Mouse (Mus musculus) heart, embryonic 16.5 days (tissue): ENCODE results near the gene Gpr82. TPM values are rescaled to one million over a fixed set of nuclear protein-coding genes. Genes with fewer than 3 reads are reported as not detected.

Experiments used
- ATAC-seq: fragments of 200-750 bp; cut with Nextera tagmentation; replicated peaks from 2 replicates; pipeline ENCODE4 v1.8.0; 2017; ENCODE audit warnings: moderate number of reproducible peaks; ENCODE audit not compliant: insufficient read depth, low FRiP score; ENCODE audit errors: extremely low read depth
- H3K27ac ChIP-seq: fragments of 300-500 bp; sonication (generic); 2 replicates; pipeline ENCODE4 v1.5.1; 2014; ENCODE audit warnings: mild to moderate bottlenecking, low read length, control low read depth, moderate library complexity
- H3K27me3 ChIP-seq: fragments of 300-500 bp; sonication (generic); 2 replicates; pipeline ENCODE4 v1.6.1; 2014; ENCODE audit warnings: low read length, mixed read lengths; ENCODE audit not compliant: control insufficient read depth, insufficient read depth
- H3K36me3 ChIP-seq: fragments of 300-500 bp; sonication (generic); 2 replicates; pipeline ENCODE4 v1.6.1; 2014; ENCODE audit not compliant: control insufficient read depth, insufficient read depth
- H3K4me1 ChIP-seq: fragments of 300-500 bp; sonication (generic); 2 replicates; pipeline ENCODE4 v1.6.1; 2014; ENCODE audit warnings: low read length, mixed read lengths; ENCODE audit not compliant: control insufficient read depth, insufficient read depth
- H3K4me2 ChIP-seq: fragments of 300-500 bp; sonication (generic); 2 replicates; pipeline ENCODE4 v1.6.1; 2014; ENCODE audit warnings: low read depth, mild to moderate bottlenecking, control low read depth, low read length
- H3K4me3 ChIP-seq: fragments of 300-500 bp; sonication (generic); 2 replicates; pipeline ENCODE4 v1.5.1; 2014; ENCODE audit warnings: mild to moderate bottlenecking, control low read depth, low read length
- H3K9ac ChIP-seq: fragments of 300-500 bp; sonication (generic); 2 replicates; pipeline ENCODE4 v1.6.1; 2014; ENCODE audit warnings: low read length, control low read depth
- H3K9me3 ChIP-seq: fragments of 300-500 bp; sonication (generic); replicated peaks from 2 replicates; pipeline ENCODE4 v1.6.1; 2016; ENCODE audit warnings: low read length; ENCODE audit not compliant: control insufficient read depth
- WGBS: fragments of 180-500 bp; shearing (Covaris S2); extraction: QIAGEN DNeasy Blood & Tissue Kit; methylation state at CpG from one replicate; pipeline ENCODE4 v1.1.7; 2014; 5-methylcytosine and 5-hydroxymethylcytosine counted together
- polyA plus RNA-seq: library from polyadenylated mRNA; unstranded; fragments of >200 nt; fragmentation: Nextera tagmentation; extraction: Ambion mirVana; gene quantifications from 2 replicates; pipeline ENCODE4 v1.2.1, GENCODE M21; 2015

The Gpr82 gene
- polyA plus RNA-seq, 1 experiment from 2014 or later = 0.17 TPM

DNA sequence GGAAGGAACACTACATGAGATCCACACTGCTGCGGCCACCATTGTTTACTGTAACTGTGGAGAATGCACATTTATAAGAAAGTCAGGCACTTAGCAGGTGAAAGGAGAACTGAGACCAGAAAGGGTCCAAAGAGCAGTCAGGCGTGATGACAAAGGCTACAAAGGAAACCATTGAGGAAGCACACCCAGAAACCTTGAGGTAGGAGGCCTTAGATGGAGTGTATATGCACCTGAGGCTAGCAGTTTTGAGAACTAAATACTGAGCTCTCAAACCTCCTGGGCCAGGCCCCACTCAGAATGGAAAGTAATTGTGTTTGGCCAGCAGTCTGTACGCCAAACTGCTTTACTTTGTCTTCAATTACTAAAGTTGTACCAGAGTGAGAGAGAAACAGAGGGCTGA is 9.2 kb downstream of the Gpr82 start:
- no peaks in the 10 kb centered on the region for H3K4me1 ChIP-seq
- H3K9ac ChIP-seq = no peak overlapping the region
- no peaks in the 10 kb centered on the region for H3K36me3 ChIP-seq
- WGBS = 78% methylated on average over 3 of the region's 3 CpGs
- no peak overlapping the region for H3K4me3 ChIP-seq
- no peak overlapping the region for H3K27ac ChIP-seq
- H3K27me3 ChIP-seq = no peaks in the 10 kb centered on the region
- ATAC-seq = no peak
- H3K4me2 ChIP-seq = no peak overlapping the region
- no peaks in the 10 kb centered on the region for H3K9me3 ChIP-seq

DNA sequence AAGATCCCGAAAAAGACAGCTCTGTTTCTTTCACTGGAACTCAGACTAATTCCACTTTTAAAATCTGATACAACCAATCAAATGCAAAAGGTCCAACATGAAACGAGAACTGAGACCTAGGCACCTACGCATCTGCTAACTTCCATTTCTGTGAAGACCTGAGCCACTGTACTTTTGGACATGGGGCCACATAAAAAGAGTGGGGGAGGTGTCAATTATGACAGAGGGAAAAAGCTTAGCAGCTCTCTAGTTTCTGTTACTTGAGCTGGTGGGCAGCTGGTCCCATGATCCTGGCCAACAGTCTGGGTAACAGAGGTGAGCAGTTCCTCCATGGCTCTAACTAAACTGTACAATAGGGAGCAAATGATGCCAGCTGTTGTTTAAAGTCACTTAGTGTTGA is 11.8 kb downstream of the Gpr82 start:
- H3K9ac ChIP-seq = no peak overlapping the region
- H3K4me2 ChIP-seq = no peak overlapping the region
- H3K4me3 ChIP-seq = no peak overlapping the region
- H3K27me3 ChIP-seq = no peaks in the 10 kb centered on the region
- WGBS = 72% methylated on average over 3 of the region's 3 CpGs
- H3K4me1 ChIP-seq = no peaks in the 10 kb centered on the region
- H3K9me3 ChIP-seq = no peaks in the 10 kb centered on the region
- H3K27ac ChIP-seq = no peak overlapping the region
- no peak for ATAC-seq
- H3K36me3 ChIP-seq = no peaks in the 10 kb centered on the region

DNA sequence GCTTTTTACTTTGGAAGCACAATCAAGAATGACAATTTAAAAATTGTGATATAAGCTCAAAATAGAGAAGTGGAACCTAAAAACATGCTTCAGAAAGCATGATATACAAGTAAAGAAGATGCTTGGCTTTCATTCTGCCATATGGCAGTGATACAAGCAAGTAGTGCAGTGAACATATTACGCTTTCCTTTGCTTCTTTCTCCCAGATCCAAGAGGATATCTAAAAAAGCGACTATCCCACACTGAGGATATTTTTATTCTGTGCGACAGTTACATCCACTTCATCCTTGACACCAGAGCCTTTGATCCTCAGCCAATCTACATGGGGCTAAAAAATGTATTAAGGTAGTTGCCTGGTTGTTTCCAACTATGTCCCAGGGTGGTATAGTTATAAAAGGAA is 20.6 kb downstream of the Gpr82 start:
- 74% methylated on average over 3 of the region's 3 CpGs for WGBS

DNA sequence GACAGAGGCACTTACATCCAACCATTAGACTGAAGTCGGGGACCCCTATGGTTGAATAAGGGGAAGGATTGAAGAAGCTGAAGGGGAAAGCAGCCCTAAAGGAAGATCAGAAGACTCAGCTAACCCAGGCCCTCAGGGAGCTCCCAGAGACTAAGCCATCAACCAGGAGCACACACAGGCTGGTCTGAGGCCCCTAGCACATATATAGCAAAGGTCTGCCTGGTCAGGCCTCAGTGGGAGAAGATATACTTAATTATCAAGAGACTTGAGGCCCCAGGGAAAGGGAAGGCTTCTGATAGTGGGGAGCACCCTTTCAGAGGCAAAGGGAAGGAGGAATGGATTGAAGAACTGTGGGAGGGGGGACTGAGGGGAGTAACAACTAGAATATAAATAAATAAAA is 25.4 kb downstream of the Gpr82 start:
- no peak for ATAC-seq
- WGBS = 81% methylated on average over 1 of the region's 1 CpGs
- H3K9ac ChIP-seq = no peak overlapping the region

More for the DNA sequence above, 20.6 kb downstream of the Gpr82 start:
- Histone ChIP-seq H3K4me1 (no peaks in the 10 kb centered on the region), H3K9me3 (no peaks in the 10 kb centered on the region), H3K4me3 (no peak overlapping the region), H3K4me2 (no peak overlapping the region), H3K36me3 (no peaks in the 10 kb centered on the region), H3K9ac (no peak overlapping the region), H3K27ac (no peak overlapping the region), H3K27me3 (no peaks in the 10 kb centered on the region)
- ATAC-seq = no peak

DNA sequence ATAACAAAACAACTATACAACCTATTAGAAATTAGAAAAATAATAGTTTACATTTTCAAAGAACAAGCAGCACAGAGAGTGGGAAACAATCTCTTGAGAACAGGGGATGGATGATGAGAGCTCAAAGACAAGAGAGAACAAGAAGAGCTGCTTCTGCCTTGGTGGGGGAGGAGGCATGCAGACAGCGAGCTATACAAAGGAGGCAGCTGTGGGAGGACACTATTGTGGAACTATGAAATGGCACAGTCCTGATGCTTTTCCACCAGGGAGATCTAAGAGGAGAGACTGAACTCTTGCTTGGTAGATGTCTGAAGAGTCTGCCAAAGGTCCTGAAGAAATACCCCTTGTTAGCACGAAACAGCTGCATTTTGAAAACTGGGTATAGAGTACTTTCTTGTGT is 27.2 kb downstream of the Gpr82 start:
- no peak for ATAC-seq
- H3K9ac ChIP-seq = no peak overlapping the region
- no peak overlapping the region for H3K4me2 ChIP-seq
- no peaks in the 10 kb centered on the region for H3K36me3 ChIP-seq
- no peaks in the 10 kb centered on the region for H3K27me3 ChIP-seq
- H3K4me1 ChIP-seq = no peaks in the 10 kb centered on the region
- no peaks in the 10 kb centered on the region for H3K9me3 ChIP-seq
- no peak overlapping the region for H3K27ac ChIP-seq
- 73% methylated on average over 2 of the region's 2 CpGs for WGBS
- H3K4me3 ChIP-seq = no peak overlapping the region

More for the DNA sequence above, 25.4 kb downstream of the Gpr82 start:
- Histone ChIP-seq H3K27me3 (no peaks in the 10 kb centered on the region), H3K4me3 (no peak overlapping the region), H3K27ac (no peak overlapping the region), H3K36me3 (no peaks in the 10 kb centered on the region), H3K9me3 (no peaks in the 10 kb centered on the region), H3K4me2 (no peak overlapping the region), H3K4me1 (no peaks in the 10 kb centered on the region)

DNA sequence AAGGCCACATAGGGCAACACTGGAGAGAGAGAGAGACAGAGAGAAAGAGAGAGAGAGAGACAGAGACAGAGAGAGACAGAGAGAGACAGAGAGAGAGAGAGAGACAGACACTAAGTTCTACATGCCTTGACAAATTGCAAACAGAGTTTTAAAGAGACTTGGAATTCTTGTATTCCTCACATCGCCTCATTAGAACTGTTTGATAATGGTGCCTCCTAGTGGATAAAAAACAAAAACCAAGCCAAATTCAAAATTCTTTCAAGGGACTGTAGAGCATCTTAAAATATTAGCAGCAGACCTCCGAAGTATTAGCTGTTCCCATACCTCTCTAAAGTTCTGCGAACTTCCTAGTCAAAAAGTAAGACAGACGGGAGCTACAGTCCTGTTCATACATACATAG is 30.7 kb downstream of the Gpr82 start:
- H3K27me3 ChIP-seq = no peaks in the 10 kb centered on the region
- H3K4me1 ChIP-seq = no peaks in the 10 kb centered on the region
- 71% methylated on average over 4 of the region's 4 CpGs for WGBS
- ATAC-seq = no peak
- H3K9me3 ChIP-seq = no peaks in the 10 kb centered on the region
- no peak overlapping the region for H3K4me3 ChIP-seq
- H3K9ac ChIP-seq = no peak overlapping the region
- H3K4me2 ChIP-seq = no peak overlapping the region
- no peaks in the 10 kb centered on the region for H3K36me3 ChIP-seq
- H3K27ac ChIP-seq = no peak overlapping the region

DNA sequence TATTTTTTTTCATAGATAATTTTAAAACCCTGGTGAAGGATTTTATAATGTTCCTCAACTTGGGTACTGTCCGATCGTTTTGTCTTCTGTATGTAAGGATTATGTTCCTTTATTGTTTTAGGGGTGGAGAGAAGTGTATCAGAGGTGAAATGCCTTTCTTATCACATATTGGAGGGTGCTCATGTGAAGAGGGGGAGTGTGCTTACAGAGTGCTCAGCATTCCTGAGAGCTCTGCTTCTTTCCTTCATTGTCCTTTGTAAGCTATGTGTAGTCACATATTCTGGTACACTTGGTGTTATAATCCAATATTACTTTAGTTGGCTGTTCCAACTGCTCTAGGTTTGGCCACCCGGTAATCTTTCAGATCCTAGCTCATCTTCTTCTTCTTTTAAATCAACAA is 39.5 kb downstream of the Gpr82 start:
- Histone ChIP-seq H3K36me3 (no peaks in the 10 kb centered on the region), H3K9ac (no peak overlapping the region), H3K27me3 (no peaks in the 10 kb centered on the region), H3K4me1 (no peaks in the 10 kb centered on the region), H3K4me2 (no peak overlapping the region), H3K4me3 (no peak overlapping the region), H3K9me3 (no peaks in the 10 kb centered on the region), H3K27ac (no peak overlapping the region)
- no peak for ATAC-seq
- 52% methylated on average over 3 of the region's 3 CpGs for WGBS

DNA sequence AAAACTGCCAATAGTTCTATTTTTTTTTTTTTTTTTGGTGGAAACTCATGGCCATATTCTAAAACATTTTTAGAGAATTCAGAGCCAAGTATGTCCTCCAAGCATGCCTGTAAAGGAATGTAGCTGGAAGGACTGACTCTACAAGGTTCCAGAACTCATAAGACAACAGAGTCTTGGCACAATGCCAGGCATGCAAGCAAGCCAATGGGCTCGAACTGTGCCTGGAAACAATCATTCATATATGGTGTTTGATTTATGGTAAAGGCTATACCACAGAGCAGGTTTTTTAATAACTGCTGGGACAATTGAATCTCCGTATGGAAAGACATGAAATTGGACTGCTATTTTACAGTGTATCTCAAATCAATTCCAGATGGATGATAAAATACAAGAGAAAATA is 43.9 kb downstream of the Gpr82 start:
- H3K4me3 ChIP-seq = no peak overlapping the region
- 30% methylated on average over 2 of the region's 2 CpGs for WGBS
- no peak; the same call in 1 of the 2 replicates for ATAC-seq

DNA sequence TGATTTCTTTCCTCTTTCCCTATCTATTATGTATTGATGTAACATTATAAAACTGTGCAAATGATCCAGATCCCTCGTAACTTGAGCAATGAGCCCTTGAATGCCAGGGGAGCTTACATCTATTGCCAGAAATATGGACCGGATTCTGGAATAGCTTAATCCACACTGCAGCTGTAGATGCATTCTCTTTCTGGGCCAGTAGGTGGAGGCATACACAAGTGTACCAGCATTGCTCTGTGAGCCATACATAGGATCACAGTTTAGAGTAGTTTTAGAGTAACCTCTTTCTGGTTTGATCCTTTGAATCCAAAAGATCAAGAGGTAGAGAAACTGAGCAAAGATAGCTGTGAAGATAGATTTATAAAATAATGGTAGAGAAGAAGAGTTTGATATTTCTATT is 49.0 kb downstream of the Gpr82 start:
- Histone ChIP-seq H3K4me2 (no peak overlapping the region), H3K4me3 (no peak overlapping the region), H3K27me3 (no peaks in the 10 kb centered on the region), H3K36me3 (0 out of 2 replicates have a peak, but pooled peaks cover 2% of the 10 kb centered on the region), H3K9ac (no peak overlapping the region), H3K9me3 (no peaks in the 10 kb centered on the region), H3K27ac (no peak overlapping the region), H3K4me1 (no peaks in the 10 kb centered on the region)
- 37% methylated on average over 2 of the region's 2 CpGs for WGBS
- no peak for ATAC-seq

More for the DNA sequence above, 43.9 kb downstream of the Gpr82 start:
- no peak overlapping the region for H3K27ac ChIP-seq
- H3K9ac ChIP-seq = no peak overlapping the region
- H3K4me1 ChIP-seq = no peaks in the 10 kb centered on the region
- no peak overlapping the region for H3K4me2 ChIP-seq
- H3K9me3 ChIP-seq = no peaks in the 10 kb centered on the region
- H3K36me3 ChIP-seq = no peaks in the 10 kb centered on the region
- no peaks in the 10 kb centered on the region for H3K27me3 ChIP-seq
